Mouse (Mus musculus): ENCODE data around the gene Fam241a.

- TF ChIP-seq POLR2A (IDR thresholded peaks at IDR 0.05; ENCODE audit: control insufficient read depth, low read depth, low read length), result no peak
- no peak for TF ChIP-seq CTCF (IDR thresholded peaks at IDR 0.05; ENCODE audit: control insufficient read depth, insufficient read depth, insufficient replicate concordance, low read depth, low read length)
Observed at GRCm38 (mm10) chr3:127889570-127889969, 6.6 kb downstream of the Fam241a start.

Measured in testis, adult 2 months (tissue).